Mouse (Mus musculus) inflammation-experienced regulatory T-cells, adult 16 weeks (primary cell): ENCODE measurements around the gene Mapre1. TPM values are rescaled to one million over a fixed set of nuclear protein-coding genes. Genes with fewer than 3 reads are reported as not detected.

Experiments used
- polyA plus RNA-seq: library from polyadenylated mRNA; unstranded; fragments of 100-300 nt; shearing (Covaris generic); gene quantifications from one replicate; pipeline ENCODE4 v1.2.1, GENCODE M21; 2017

Gene Mapre1
- polyA plus RNA-seq, result 207 TPM

DNA sequence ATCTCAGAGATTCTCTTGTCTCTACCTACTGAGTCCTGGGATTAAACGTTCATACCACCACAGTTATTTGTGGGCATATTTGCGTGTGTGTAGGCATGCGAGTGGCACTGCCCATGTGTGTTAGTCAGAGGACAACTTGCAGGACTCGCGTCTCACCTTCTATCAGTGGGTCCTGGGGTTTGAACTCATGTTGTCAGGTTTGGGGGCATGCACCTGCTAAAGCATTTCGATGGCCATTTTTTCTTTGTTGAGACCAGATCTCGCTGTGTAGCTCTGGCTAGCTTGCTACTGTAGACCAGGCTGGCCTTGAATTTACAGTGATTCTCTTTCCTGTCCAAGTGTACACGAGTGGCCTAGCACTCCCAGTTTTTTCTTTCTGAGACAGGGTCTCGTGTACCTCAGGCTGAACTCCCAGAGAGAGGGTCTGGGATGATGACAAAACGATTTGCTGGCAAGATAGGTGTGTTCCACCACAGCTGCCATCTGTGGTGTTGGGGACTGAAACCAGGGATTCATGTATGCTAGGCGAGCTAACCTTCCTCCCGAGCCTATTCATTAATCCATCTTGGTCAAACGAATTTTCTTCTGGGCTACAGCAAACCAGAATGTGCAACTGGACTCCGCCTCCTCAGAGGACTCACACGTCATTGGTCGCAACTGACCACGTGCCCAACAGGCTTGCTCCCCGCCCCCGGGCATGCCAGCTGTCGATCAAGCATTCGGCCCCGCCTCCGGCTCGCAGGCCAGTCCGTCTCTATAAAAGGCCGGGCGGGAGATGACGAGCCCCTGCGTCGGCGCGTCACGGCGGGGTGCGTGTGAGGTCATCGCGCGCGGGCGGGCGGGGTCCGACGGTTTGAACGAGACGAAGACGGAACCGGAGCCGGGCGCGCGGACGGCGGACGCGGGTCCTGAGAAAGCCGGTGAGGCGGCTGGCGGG lies at the start of gene Mapre1:
Mapre1 (plus strand) TSS at position 775 of the 937 bp plus-strand sequence.

GRCm38 (mm10) chr2:153696352-153696751 lies 44.7 kb upstream of the Mapre1 start, which contains the start of gene Dnmt3c:
Gene Dnmt3c, plus strand, starts transcription at chr2:153696652.

DNA sequence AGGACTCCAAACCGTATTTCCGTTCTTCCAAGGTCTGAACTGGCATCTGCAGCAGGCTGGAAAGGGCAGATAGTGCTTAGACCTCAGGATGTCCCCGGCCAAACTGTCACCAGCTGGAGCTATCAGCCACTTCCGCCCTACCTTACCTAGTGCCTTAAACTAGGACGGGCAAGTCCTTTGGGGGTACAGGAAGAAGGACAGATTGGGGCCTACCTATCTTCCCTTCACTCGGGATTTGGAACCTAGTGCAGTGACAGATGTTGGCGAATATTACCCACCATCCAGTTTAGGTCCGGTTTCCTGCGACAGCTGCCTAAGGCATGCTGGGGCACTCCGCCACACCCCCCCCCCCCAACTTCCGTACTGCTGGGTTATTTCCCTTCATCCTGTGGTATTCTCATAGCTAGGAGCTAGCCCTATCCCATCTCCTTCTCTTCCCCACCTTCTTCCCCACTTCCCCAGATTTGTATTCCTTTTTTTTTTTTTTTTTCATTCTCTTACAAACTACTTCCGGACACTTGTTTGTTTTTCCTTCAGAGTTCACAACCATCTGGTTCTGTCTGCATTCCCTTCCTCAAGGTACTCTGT lies 38.4 kb downstream of the Mapre1 start, which contains the start of gene Efcab8:
Efcab8 (plus strand) TSS at position 538 of the 588 bp plus-strand sequence.

Other genes with a start within 250 kb of the Mapre1 start
- not detected for gene 4930404H24Rik, start 248.5 kb upstream of the Mapre1 start, polyA plus RNA-seq
- 6.3 TPM for gene Nol4l, start 211.3 kb upstream of the Mapre1 start, polyA plus RNA-seq
- 146 TPM for gene Commd7, start 108.5 kb upstream of the Mapre1 start, polyA plus RNA-seq
- 4.5 TPM for gene Dnmt3b, start 91.8 kb upstream of the Mapre1 start, polyA plus RNA-seq
- gene Dnmt3c, start 44.6 kb upstream of the Mapre1 start, polyA plus RNA-seq, result not detected
- 0.21 TPM for gene Efcab8, start 38.7 kb downstream of the Mapre1 start, polyA plus RNA-seq
- gene Sun5, start 129.8 kb downstream of the Mapre1 start, polyA plus RNA-seq, result not detected
- gene Bpifb2, start 133.8 kb downstream of the Mapre1 start, polyA plus RNA-seq, result not detected
- not detected for gene Bpifb6, start 159.1 kb downstream of the Mapre1 start, polyA plus RNA-seq
- not detected for gene Bpifb3, start 177.0 kb downstream of the Mapre1 start, polyA plus RNA-seq
- gene Bpifb4, start 196.9 kb downstream of the Mapre1 start, polyA plus RNA-seq, result not detected
- gene Bpifa6, start 233.7 kb downstream of the Mapre1 start, polyA plus RNA-seq, result not detected